Mouse (Mus musculus): Measurements from ENCODE around the gene Bckdhb. TPM values are rescaled to one million over a fixed set of nuclear protein-coding genes. Genes with fewer than 3 reads are reported as not detected.

Gene Bckdhb
- total RNA-seq, 1 experiment: 30.7 TPM

- TF ChIP-seq ZNF384 (IDR thresholded peaks at IDR 0.05; ENCODE audit: low read depth, low read length): no peak
- no peak for TF ChIP-seq ZC3H11A (IDR thresholded peaks at IDR 0.05; ENCODE audit: borderline replicate concordance, low read depth, low read length)
- TF ChIP-seq CHD2 (IDR thresholded peaks at IDR 0.05; ENCODE audit: low read depth, low read length): no peak
- TF ChIP-seq HCFC1 (IDR thresholded peaks at IDR 0.05; ENCODE audit: borderline replicate concordance, insufficient read depth, low read length): no peak
- TF ChIP-seq MAFK (IDR thresholded peaks at IDR 0.05; ENCODE audit: insufficient read depth, low read depth, low read length): no peak
- no peak overlapping the region for H3K4me3 ChIP-seq (ENCODE audit: insufficient read depth in 1 of 2, low read depth in 1 of 2, low read length in 2 of 2, poor library complexity in 1 of 2, severe bottlenecking in 1 of 2)
- DNase-seq (ENCODE audit: low read depth, low spot score): no peak
- H3K27ac ChIP-seq (ENCODE audit: insufficient read depth, low read depth, low read length, poor library complexity, severe bottlenecking): no peak overlapping the region
- in situ Hi-C loops (cut with MboI; ENCODE audit: low sequenced_read_pairs in 2 of 2, unreplicated experiment in 2 of 2): no loop called here
- H3K9ac ChIP-seq (ENCODE audit: insufficient read depth, low read depth, low read length, poor library complexity, severe bottlenecking): no peak overlapping the region
- peaks cover 2% of the 10 kb centered on the region; the same call in 1 of the 2 replicates for H3K36me3 ChIP-seq (ENCODE audit: control insufficient read depth, insufficient read depth, low read length, poor library complexity, severe bottlenecking)
- no peaks in the 10 kb centered on the region for H3K4me1 ChIP-seq (ENCODE audit: control insufficient read depth in 2 of 2, insufficient read depth in 2 of 2, low read length in 2 of 2, poor library complexity in 1 of 2)
- H3K9me3 ChIP-seq (ENCODE audit: control insufficient read depth, insufficient read depth, low read depth, low read length): no peaks in the 10 kb centered on the region
Measured at GRCm38 (mm10) chr9:84028120-84028519, 103.2 kb downstream of the Bckdhb start.

- Histone ChIP-seq H3K4me3 (ENCODE audit: insufficient read depth in 1 of 2, low read depth in 1 of 2, low read length in 2 of 2, poor library complexity in 1 of 2, severe bottlenecking in 1 of 2) (no peak overlapping the region), H3K4me1 (ENCODE audit: control insufficient read depth in 2 of 2, insufficient read depth in 2 of 2, low read length in 2 of 2, poor library complexity in 1 of 2) (no peaks in the 10 kb centered on the region), H3K27ac (ENCODE audit: insufficient read depth, low read depth, low read length, poor library complexity, severe bottlenecking) (no peak overlapping the region), H3K36me3 (ENCODE audit: control insufficient read depth, insufficient read depth, low read length, poor library complexity, severe bottlenecking) (peaks cover 2% of the 10 kb centered on the region; the same call in 1 of the 2 replicates), H3K9ac (ENCODE audit: insufficient read depth, low read depth, low read length, poor library complexity, severe bottlenecking) (no peak overlapping the region), H3K9me3 (ENCODE audit: control insufficient read depth, insufficient read depth, low read depth, low read length) (no peaks in the 10 kb centered on the region)
- no peak for DNase-seq (ENCODE audit: low read depth, low spot score)
- TF ChIP-seq ZNF384 (IDR thresholded peaks at IDR 0.05; ENCODE audit: low read depth, low read length) (no peak), ZC3H11A (IDR thresholded peaks at IDR 0.05; ENCODE audit: borderline replicate concordance, low read depth, low read length) (no peak), MAFK (IDR thresholded peaks at IDR 0.05; ENCODE audit: insufficient read depth, low read depth, low read length) (no peak), HCFC1 (IDR thresholded peaks at IDR 0.05; ENCODE audit: borderline replicate concordance, insufficient read depth, low read length) (no peak), CHD2 (IDR thresholded peaks at IDR 0.05; ENCODE audit: low read depth, low read length) (no peak)
- in situ Hi-C loops (cut with MboI; ENCODE audit: low sequenced_read_pairs in 2 of 2, unreplicated experiment in 2 of 2): no loop called here
Measured at GRCm38 (mm10) chr9:84030691-84031290, 105.8 kb downstream of the Bckdhb start.

GRCm38 (mm10) chr9:84031406-84031805 is 106.5 kb downstream of the Bckdhb start:
- in situ Hi-C loops (cut with MboI; ENCODE audit: low sequenced_read_pairs in 2 of 2, unreplicated experiment in 2 of 2): no loop called here
- Histone ChIP-seq H3K4me1 (ENCODE audit: control insufficient read depth in 2 of 2, insufficient read depth in 2 of 2, low read length in 2 of 2, poor library complexity in 1 of 2) (no peaks in the 10 kb centered on the region), H3K9ac (ENCODE audit: insufficient read depth, low read depth, low read length, poor library complexity, severe bottlenecking) (no peak overlapping the region), H3K4me3 (ENCODE audit: insufficient read depth in 1 of 2, low read depth in 1 of 2, low read length in 2 of 2, poor library complexity in 1 of 2, severe bottlenecking in 1 of 2) (no peak overlapping the region), H3K36me3 (ENCODE audit: control insufficient read depth, insufficient read depth, low read length, poor library complexity, severe bottlenecking) (peaks cover 2% of the 10 kb centered on the region; the same call in 1 of the 2 replicates), H3K27ac (ENCODE audit: insufficient read depth, low read depth, low read length, poor library complexity, severe bottlenecking) (no peak overlapping the region), H3K9me3 (ENCODE audit: control insufficient read depth, insufficient read depth, low read depth, low read length) (no peaks in the 10 kb centered on the region)
- DNase-seq (ENCODE audit: low read depth, low spot score): no peak
- TF ChIP-seq HCFC1 (IDR thresholded peaks at IDR 0.05; ENCODE audit: borderline replicate concordance, insufficient read depth, low read length) (no peak), ZC3H11A (IDR thresholded peaks at IDR 0.05; ENCODE audit: borderline replicate concordance, low read depth, low read length) (no peak), ZNF384 (IDR thresholded peaks at IDR 0.05; ENCODE audit: low read depth, low read length) (no peak), MAFK (IDR thresholded peaks at IDR 0.05; ENCODE audit: insufficient read depth, low read depth, low read length) (no peak), CHD2 (IDR thresholded peaks at IDR 0.05; ENCODE audit: low read depth, low read length) (no peak)

GRCm38 (mm10) chr9:84032669-84033341 is 107.9 kb downstream of the Bckdhb start:
- in situ Hi-C loops (cut with MboI; ENCODE audit: low sequenced_read_pairs in 2 of 2, unreplicated experiment in 2 of 2): no loop called here
- H3K36me3 ChIP-seq (ENCODE audit: control insufficient read depth, insufficient read depth, low read length, poor library complexity, severe bottlenecking): peaks cover 2% of the 10 kb centered on the region; the same call in 1 of the 2 replicates
- H3K9ac ChIP-seq (ENCODE audit: insufficient read depth, low read depth, low read length, poor library complexity, severe bottlenecking): no peak overlapping the region
- H3K27ac ChIP-seq (ENCODE audit: insufficient read depth, low read depth, low read length, poor library complexity, severe bottlenecking): no peak overlapping the region
- TF ChIP-seq ZNF384 (IDR thresholded peaks at IDR 0.05; ENCODE audit: low read depth, low read length) (no peak), HCFC1 (IDR thresholded peaks at IDR 0.05; ENCODE audit: borderline replicate concordance, insufficient read depth, low read length) (no peak), MAFK (IDR thresholded peaks at IDR 0.05; ENCODE audit: insufficient read depth, low read depth, low read length) (no peak), CHD2 (IDR thresholded peaks at IDR 0.05; ENCODE audit: low read depth, low read length) (no peak), ZC3H11A (IDR thresholded peaks at IDR 0.05; ENCODE audit: borderline replicate concordance, low read depth, low read length) (no peak)
- DNase-seq (ENCODE audit: low read depth, low spot score): no peak
- no peaks in the 10 kb centered on the region for H3K4me1 ChIP-seq (ENCODE audit: control insufficient read depth in 2 of 2, insufficient read depth in 2 of 2, low read length in 2 of 2, poor library complexity in 1 of 2)
- no peak overlapping the region for H3K4me3 ChIP-seq (ENCODE audit: insufficient read depth in 1 of 2, low read depth in 1 of 2, low read length in 2 of 2, poor library complexity in 1 of 2, severe bottlenecking in 1 of 2)
- H3K9me3 ChIP-seq (ENCODE audit: control insufficient read depth, insufficient read depth, low read depth, low read length): no peaks in the 10 kb centered on the region

Data from ES-E14 (cell line).